Mouse (Mus musculus): ENCODE data around the gene C1qb. TPM values are rescaled to one million over a fixed set of nuclear protein-coding genes. Genes with fewer than 3 reads are reported as not detected.

The C1qb gene
- total and polyA plus RNA-seq, 3 experiments, result not detected

DNA sequence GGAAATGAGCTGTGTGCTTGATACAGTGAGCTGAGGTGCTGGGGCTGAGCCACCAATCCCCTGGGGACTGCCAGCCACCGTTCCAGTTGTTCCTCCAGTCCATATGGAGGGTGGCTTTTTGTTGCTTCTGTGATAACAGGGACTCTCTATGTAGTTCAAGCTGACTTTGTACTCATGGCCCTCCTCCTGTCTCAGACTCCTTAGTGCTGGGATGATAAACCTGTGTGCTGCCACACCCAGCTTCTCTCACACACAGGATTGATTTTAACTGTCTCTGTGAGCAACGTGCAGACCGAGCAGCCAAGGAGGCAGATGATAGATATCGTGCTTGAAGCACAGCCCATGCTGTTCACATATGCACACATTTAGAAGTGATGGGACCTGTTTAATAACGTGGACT lies 33.9 kb downstream of the C1qb start:
- Histone ChIP-seq H3K4me1 (ENCODE audit: control insufficient read depth in 1 of 2, insufficient read depth in 2 of 2) (peaks cover 6 to 12% of the 10 kb centered on the region in 2 experiments; a peak in 3 of 4 replicates), H3K79me2 (replicated peaks; ENCODE audit: control insufficient read depth, extremely low read depth, insufficient read depth, poor library complexity, severe bottlenecking) (no peaks in the 10 kb centered on the region), H3K27ac (ENCODE audit: insufficient read depth, low read depth) (no peak overlapping the region), H3K9ac (ENCODE audit: insufficient read depth, low read depth) (no peak overlapping the region), H3K27me3 (replicated peaks) (peaks cover 74% of the 10 kb centered on the region), H3K4me3 (replicated peaks in 1 of 3; ENCODE audit: low read depth in 2 of 3, low read length in 2 of 3, poor library complexity in 1 of 3) (no peak overlapping the region), H3K9me3 (replicated peaks; ENCODE audit: low read length) (peaks cover 6% of the 10 kb centered on the region), H3K36me3 (replicated peaks in 1 of 2; ENCODE audit: control insufficient read depth in 1 of 2, insufficient read depth in 1 of 2, low read length in 1 of 2) (no peaks in the 10 kb centered on the region), H3K4me2 (ENCODE audit: insufficient read depth, low read depth, poor library complexity, severe bottlenecking) (no peak overlapping the region)
- DNase-seq (ENCODE audit: extremely low read depth), result no peak
- TF ChIP-seq USF2 (conservative IDR thresholded peaks at IDR 0.05; ENCODE audit: low read depth, low read length), result no peak
- no peak for TF ChIP-seq MAZ (IDR thresholded peaks at IDR 0.05; ENCODE audit: low read depth, low read length)
- TF ChIP-seq E2F4 (IDR thresholded peaks at IDR 0.05; ENCODE audit: insufficient replicate concordance, low read depth, low read length), result no peak
- no peak for TF ChIP-seq ELF1 (IDR thresholded peaks at IDR 0.05; ENCODE audit: low read depth, low read length)
- no peak for TF ChIP-seq JUND (conservative IDR thresholded peaks at IDR 0.05; ENCODE audit: low read depth, low read length)
- no peak for TF ChIP-seq ZC3H11A (IDR thresholded peaks at IDR 0.05; ENCODE audit: low read depth, low read length)
- no peak for TF ChIP-seq MYC (IDR thresholded peaks at IDR 0.05; ENCODE audit: low read depth, low read length)
- TF ChIP-seq IRF4 (IDR thresholded peaks at IDR 0.05; ENCODE audit: low read depth, low read length), result no peak
- in situ Hi-C loops (cut with MboI; ENCODE audit: low pct_ligation_motif_present, low pct_unique_long_range_greater_than_20kb, low sequenced_read_pairs) (no loop called here), dilution Hi-C loops (cut with MboI; ENCODE audit: extremely low pct_ligation_motif_present, extremely low pct_unique_long_range_greater_than_20kb, low sequenced_read_pairs) (no loop called here)

DNA sequence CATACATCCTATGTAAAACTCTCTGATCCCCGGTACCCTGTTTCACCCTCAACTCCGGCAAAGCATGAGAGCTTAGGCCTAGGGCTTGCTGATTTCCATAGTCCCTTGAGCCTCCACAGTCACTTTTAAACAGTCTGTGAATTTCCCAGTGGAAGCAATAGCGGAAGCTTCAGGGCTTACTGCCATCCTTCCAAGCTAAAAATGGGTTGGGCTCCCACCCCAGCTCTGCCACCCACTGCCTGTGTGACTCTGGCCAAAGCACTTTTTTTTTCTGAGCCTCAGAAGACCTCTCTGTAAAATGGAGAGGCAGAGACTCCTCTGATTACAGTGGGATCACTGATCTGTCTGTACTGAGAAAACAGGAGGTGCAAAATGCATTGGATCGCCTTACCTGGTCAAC lies 37.4 kb downstream of the C1qb start:
- DNase-seq (ENCODE audit: extremely low read depth), result no peak
- Histone ChIP-seq H3K4me3 (replicated peaks in 1 of 3; ENCODE audit: low read depth in 2 of 3, low read length in 2 of 3, poor library complexity in 1 of 3) (no peak overlapping the region), H3K4me1 (ENCODE audit: control insufficient read depth in 1 of 2, insufficient read depth in 2 of 2) (peaks cover 8 to 12% of the 10 kb centered on the region in 2 experiments; a peak in 3 of 4 replicates), H3K36me3 (replicated peaks in 1 of 2; ENCODE audit: control insufficient read depth in 1 of 2, insufficient read depth in 1 of 2, low read length in 1 of 2) (no peaks in the 10 kb centered on the region), H3K4me2 (ENCODE audit: insufficient read depth, low read depth, poor library complexity, severe bottlenecking) (no peak overlapping the region), H3K79me2 (replicated peaks; ENCODE audit: control insufficient read depth, extremely low read depth, insufficient read depth, poor library complexity, severe bottlenecking) (no peaks in the 10 kb centered on the region), H3K9ac (ENCODE audit: insufficient read depth, low read depth) (no peak overlapping the region), H3K27me3 (replicated peaks) (peaks cover 71% of the 10 kb centered on the region), H3K9me3 (replicated peaks; ENCODE audit: low read length) (no peaks in the 10 kb centered on the region), H3K27ac (ENCODE audit: insufficient read depth, low read depth) (no peak overlapping the region)
- dilution Hi-C loops (cut with MboI; ENCODE audit: extremely low pct_ligation_motif_present, extremely low pct_unique_long_range_greater_than_20kb, low sequenced_read_pairs), result no loop called here
- in situ Hi-C loops (cut with MboI; ENCODE audit: low pct_ligation_motif_present, low pct_unique_long_range_greater_than_20kb, low sequenced_read_pairs), result no loop called here
- TF ChIP-seq NRF1 (IDR thresholded peaks at IDR 0.05; ENCODE audit: low read depth, low read length), result no peak
- no peak for TF ChIP-seq GABPA (IDR thresholded peaks at IDR 0.05; ENCODE audit: insufficient replicate concordance, low read depth, low read length)
- no peak for TF ChIP-seq TBP (conservative IDR thresholded peaks at IDR 0.05; ENCODE audit: low read depth, low read length)
- TF ChIP-seq ZC3H11A (IDR thresholded peaks at IDR 0.05; ENCODE audit: low read depth, low read length), result no peak
- TF ChIP-seq MAFK (IDR thresholded peaks at IDR 0.05; ENCODE audit: insufficient replicate concordance, low read length), result no peak
- no peak for TF ChIP-seq BHLHE40 (IDR thresholded peaks at IDR 0.05; ENCODE audit: low read depth, low read length)
- TF ChIP-seq MAZ (IDR thresholded peaks at IDR 0.05; ENCODE audit: low read depth, low read length), result no peak
- TF ChIP-seq HCFC1 (IDR thresholded peaks at IDR 0.05; ENCODE audit: low read depth, low read length), result no peak
- TF ChIP-seq JUND (conservative IDR thresholded peaks at IDR 0.05; ENCODE audit: low read depth, low read length), result no peak

Data from CH12.LX (cell line).